In genomic region chr8:106927247-106927646, GRCm38 (mm10) we compare ENCODE assay signal across 10 mouse cellular contexts. TPM values are rescaled to one million over a fixed set of nuclear protein-coding genes. Genes with fewer than 3 reads are reported as not detected.
A peak's percentile ranks its signal among the peaks of the same experiment; 100 is the strongest.
DNase-seq lines count a peak whose midpoint lies in the region; ATAC-seq and TF ChIP-seq lines count a peak whose summit lies in the region.
"Had no signal": no experiment of that assay in that cellular context is flagged by ENCODE, and none has a peak within 500 bp of the region (broad histone marks: within the 10 kb centered on the region; RNA-seq: fewer than 3 reads in every experiment).

No protein-coding gene starts in this region.

- no peaks in the 10 kb centered on the region for H3K9me3 ChIP-seq in kidney, postnatal 0 days (replicated peaks; ENCODE audit: low read length)
- no peaks in the 10 kb centered on the region for H3K9me3 ChIP-seq in heart, embryonic 11.5 days (replicated peaks; ENCODE audit: control insufficient read depth, low read length)
- H3K9me3 ChIP-seq: liver, embryonic 15.5 days had no signal

- H3K36me3 ChIP-seq in kidney, postnatal 0 days (ENCODE audit: insufficient read depth, low read length): peaks cover 10% of the 10 kb centered on the region; the same call in 1 of the 2 replicates
- peaks cover 6% of the 10 kb centered on the region for H3K36me3 ChIP-seq in heart, embryonic 11.5 days (ENCODE audit: control insufficient read depth, insufficient read depth, low read length)

- TF ChIP-seq CTCF in kidney, postnatal 0 days (IDR thresholded peaks at IDR 0.05; ENCODE audit: low read depth): peak; percentile 73

- WGBS in kidney, postnatal 0 days: 47% methylated on average over 4 of the region's 4 CpGs
- 47% methylated on average over 4 of the region's 4 CpGs for WGBS in heart, embryonic 11.5 days (ENCODE audit: insufficient replicate concordance)

- no peaks in the 10 kb centered on the region for H3K27me3 ChIP-seq in kidney, postnatal 0 days (ENCODE audit: insufficient read depth, low read length)
- H3K27me3 ChIP-seq in heart, embryonic 11.5 days (ENCODE audit: control insufficient read depth, insufficient read depth, low read length): no peaks in the 10 kb centered on the region

- H3K4me2 ChIP-seq in kidney, postnatal 0 days (ENCODE audit: low read length): no peak overlapping the region
- no peak overlapping the region for H3K4me2 ChIP-seq in heart, embryonic 11.5 days
- H3K4me2 ChIP-seq: liver, embryonic 15.5 days had no signal

- peaks cover 1% of the 10 kb centered on the region; the same call in 1 of the 2 replicates for H3K4me1 ChIP-seq in kidney, postnatal 0 days (replicated peaks; ENCODE audit: insufficient read depth, low read length)
- H3K4me1 ChIP-seq in heart, embryonic 11.5 days (ENCODE audit: control insufficient read depth, insufficient read depth, low read length): no peaks in the 10 kb centered on the region
- H3K4me1 ChIP-seq: liver, embryonic 15.5 days had no signal

- no peak overlapping the region for H3K9ac ChIP-seq in kidney, postnatal 0 days (ENCODE audit: low read depth, low read length)
- no peak overlapping the region for H3K9ac ChIP-seq in heart, embryonic 11.5 days (ENCODE audit: low read depth, low read length)
- H3K9ac ChIP-seq: liver, embryonic 15.5 days had no signal

- peak; percentile 49; the same call in 1 of the 2 replicates for ATAC-seq in kidney, postnatal 0 days (replicated peaks; ENCODE audit: low FRiP score, low read depth)
- ATAC-seq in heart, embryonic 11.5 days (replicated peaks; ENCODE audit: insufficient number of reproducible peaks, low FRiP score, low TSS enrichment): no peak

- peak; percentile 58 for DNase-seq in kidney, postnatal 0 days (ENCODE audit: low spot score)
- DNase-seq in kidney, adult 18-20 months: no peak
- peak; percentile 93 for DNase-seq in R1 (ENCODE audit: low read depth, low spot score)
- DNase-seq in kidney, postnatal 25 days: peak; percentile 48 to 50
- DNase-seq in retina, embryonic 14.5 days (ENCODE audit: low spot score): peak; percentile 34
- no peak for DNase-seq in testis, postnatal 14 days (ENCODE audit: low spot score)
- DNase-seq in right cerebral cortex, adult 18-20 months: no peak
- DNase-seq: cerebellum, postnatal 36 days had no signal

- H3K27ac ChIP-seq in kidney, postnatal 0 days: no peak overlapping the region
- no peak overlapping the region for H3K27ac ChIP-seq in heart, embryonic 11.5 days (ENCODE audit: low read depth, low read length)
- H3K27ac ChIP-seq: liver, embryonic 15.5 days had no signal

- H3K4me3 ChIP-seq in kidney, postnatal 0 days (replicated peaks; ENCODE audit: low read depth, low read length): no peak overlapping the region
- H3K4me3 ChIP-seq in heart, embryonic 11.5 days (ENCODE audit: low read depth, low read length): no peak overlapping the region
- H3K4me3 ChIP-seq: liver, embryonic 15.5 days had no signal

RNA-seq across cellular contexts. Expression of gene Sntb2, which starts 8.3 kb away (rescaled TPM):
- 10.1 and 10.5 TPM in 2 replicates for polyA plus RNA-seq in kidney, postnatal 0 days (2015; fragmentation: Nextera tagmentation; extraction: Ambion mirVana)
- 6.0 and 8.0 TPM in 2 replicates for polyA plus RNA-seq in heart, embryonic 11.5 days (2014; fragmentation: Nextera tagmentation; extraction: Ambion mirVana)

RNA-seq across cellular contexts. Expression of gene Utp4, which starts 33.8 kb away (rescaled TPM):
- polyA plus RNA-seq in kidney, postnatal 0 days (2015; fragmentation: Nextera tagmentation; extraction: Ambion mirVana): 59.2 and 62.1 TPM in 2 replicates
- 53.9 and 56.9 TPM in 2 replicates for polyA plus RNA-seq in heart, embryonic 11.5 days (2014; fragmentation: Nextera tagmentation; extraction: Ambion mirVana)

RNA-seq across cellular contexts. Expression of gene Has3, which starts 57.2 kb away (rescaled TPM):
- 0.41 and 0.54 TPM in 2 replicates for polyA plus RNA-seq in kidney, postnatal 0 days (2015; fragmentation: Nextera tagmentation; extraction: Ambion mirVana)
- 0.08 and 0.17 TPM in 2 replicates for polyA plus RNA-seq in heart, embryonic 11.5 days (2014; fragmentation: Nextera tagmentation; extraction: Ambion mirVana)

Comparison
In these comparisons a context has a peak if more than half of its experiments do, and no peak if none do; other contexts are left out.
1. DNase-seq: peak in kidney, postnatal 0 days (single experiment), R1 (single experiment), kidney, postnatal 25 days (2 of 2) and retina, embryonic 14.5 days (single experiment); none in kidney, adult 18-20 months (single experiment), testis, postnatal 14 days (single experiment) and right cerebral cortex, adult 18-20 months (single experiment).